Mouse (Mus musculus) G1E (cell line): Measurements from ENCODE around the gene Gm10053. TPM values are rescaled to one million over a fixed set of nuclear protein-coding genes. Genes with fewer than 3 reads are reported as not detected.

ENCODE experiments used
- ATAC-seq: 2 replicates; pipeline ENCODE4 v1.8.0; 2016; ENCODE audit warnings: mild to moderate bottlenecking; ENCODE audit not compliant: insufficient number of reproducible peaks, poor library complexity, low FRiP score, severe bottlenecking; ENCODE audit errors: extremely low read depth
- DNase-seq: peaks from one replicate; pipeline ENCODE4 v3.0.0; 2012; ENCODE audit warnings: low spot score
- H3K27me3 ChIP-seq: 2 replicates; pipeline ENCODE4 v1.6.1; 2012; ENCODE audit warnings: mild to moderate bottlenecking, low read length, inconsistent platforms; ENCODE audit not compliant: insufficient read depth
- H3K36me3 ChIP-seq: replicated peaks from 2 replicates; pipeline ENCODE3; 2012; ENCODE audit warnings: mild to moderate bottlenecking, inconsistent platforms
- H3K4me1 ChIP-seq: 2 replicates; pipeline ENCODE4 v1.6.1; 2012; ENCODE audit warnings: low read depth, low read length, inconsistent platforms, mixed read lengths; ENCODE audit not compliant: insufficient read depth
- H3K4me3 ChIP-seq: 2 replicates; pipeline ENCODE4 v1.5.1; 2012; ENCODE audit warnings: low read depth, mild to moderate bottlenecking, inconsistent platforms, low read length, moderate library complexity, mixed read lengths
- H3K9me3 ChIP-seq: replicated peaks from 2 replicates; pipeline ENCODE4 v1.6.1; 2012; ENCODE audit warnings: inconsistent platforms
- CTCF ChIP-seq: IDR thresholded peaks from 2 replicates; pipeline ENCODE4 v1.5.1; 2012; ENCODE audit warnings: low read depth, low read length, inconsistent platforms, mixed read lengths
- GATA1 ChIP-seq: IDR thresholded peaks from 2 replicates; pipeline ENCODE4 v1.6.1; 2012; ENCODE audit warnings: borderline replicate concordance, low read length, inconsistent platforms, mixed read lengths
- GATA2 ChIP-seq: IDR thresholded peaks from 2 replicates; pipeline ENCODE4 v1.6.1; 2012; ENCODE audit warnings: low read depth, low read length, inconsistent platforms, borderline replicate concordance
- POLR2AphosphoS5 ChIP-seq: IDR thresholded peaks from 2 replicates; pipeline ENCODE4 v1.6.1; 2012; ENCODE audit warnings: low read depth, low read length, inconsistent platforms; ENCODE audit not compliant: insufficient replicate concordance
- TAL1 ChIP-seq: conservative IDR thresholded peaks from 2 replicates; pipeline ENCODE4 v1.6.1; 2012; ENCODE audit warnings: low read depth, low read length, inconsistent platforms, mixed read lengths
- polyA plus RNA-seq: library from polyadenylated mRNA; stranded (reverse); fragments of >175 nt; gene quantifications from 2 replicates; pipeline ENCODE4 v1.2.3, GENCODE M21; 2012
- total RNA-seq, 2 experiments: library from RNA; stranded (forward) in 1 of 2; stranded (reverse) in 1 of 2; fragments of 200-1000 nt in 1 of 2; fragments of >200 nt in 1 of 2; fragmentation: Nextera tagmentation in 1 of 2; gene quantifications; 2 replicates each; pipeline ENCODE4 v1.2.3; 2014 to 2017

The Gm10053 gene
- total and polyA plus RNA-seq, 3 experiments: 0.11 to 156 (median 91.0) TPM

- Histone ChIP-seq H3K27me3 (0 out of 2 replicates have a peak, but pooled peaks cover 3% of the 10 kb centered on the region), H3K4me3 (no peak overlapping the region), H3K4me1 (no peaks in the 10 kb centered on the region), H3K9me3 (no peaks in the 10 kb centered on the region), H3K36me3 (no peaks in the 10 kb centered on the region)
- ATAC-seq: no peak
- TF ChIP-seq CTCF (peak; percentile 60), TAL1 (no peak)
- peak; percentile 25 for DNase-seq
Measured at GRCm38 (mm10) chr19:24885504-24885903, 10.0 kb downstream of the Gm10053 start.

- H3K4me1 ChIP-seq: no peaks in the 10 kb centered on the region
Measured at GRCm38 (mm10) chr19:24886888-24887287, 11.4 kb downstream of the Gm10053 start.

GRCm38 (mm10) chr19:24896536-24896935 lies 21.1 kb downstream of the Gm10053 start:
- Histone ChIP-seq H3K36me3 (no peaks in the 10 kb centered on the region), H3K27me3 (peaks cover 32% of the 10 kb centered on the region), H3K9me3 (peaks cover 8% of the 10 kb centered on the region), H3K4me1 (no peaks in the 10 kb centered on the region), H3K4me3 (no peak overlapping the region)
- DNase-seq: no peak
- no peak for TF ChIP-seq TAL1
- no peak for TF ChIP-seq GATA1
- no peak for TF ChIP-seq GATA2
- TF ChIP-seq POLR2AphosphoS5: no peak
- TF ChIP-seq CTCF: no peak
- ATAC-seq: no peak

More at GRCm38 (mm10) chr19:24886888-24887287, 11.4 kb downstream of the Gm10053 start:
- Histone ChIP-seq H3K36me3 (no peaks in the 10 kb centered on the region), H3K9me3 (no peaks in the 10 kb centered on the region), H3K4me3 (no peak overlapping the region), H3K27me3 (0 out of 2 replicates have a peak, but pooled peaks cover 3% of the 10 kb centered on the region)
- no peak for DNase-seq
- TF ChIP-seq TAL1 (no peak), GATA1 (no peak), POLR2AphosphoS5 (no peak), GATA2 (no peak), CTCF (no peak)
- no peak for ATAC-seq

- no peak overlapping the region for H3K4me3 ChIP-seq
- no peak for ATAC-seq
- no peaks in the 10 kb centered on the region for H3K36me3 ChIP-seq
- no peak for DNase-seq
- peaks cover 8% of the 10 kb centered on the region for H3K9me3 ChIP-seq
- H3K4me1 ChIP-seq: no peaks in the 10 kb centered on the region
- no peak for TF ChIP-seq TAL1
- no peak for TF ChIP-seq GATA1
- no peak for TF ChIP-seq GATA2
- TF ChIP-seq CTCF: no peak
- TF ChIP-seq POLR2AphosphoS5: no peak
- peaks cover 32% of the 10 kb centered on the region for H3K27me3 ChIP-seq
Measured at GRCm38 (mm10) chr19:24897006-24897895, 21.8 kb downstream of the Gm10053 start.

GRCm38 (mm10) chr19:24897896-24898736 lies 22.6 kb downstream of the Gm10053 start:
- peaks cover 32% of the 10 kb centered on the region for H3K27me3 ChIP-seq
- TF ChIP-seq TAL1: no peak

More at GRCm38 (mm10) chr19:24897896-24898736, 22.6 kb downstream of the Gm10053 start:
- DNase-seq: no peak
- Histone ChIP-seq H3K36me3 (no peaks in the 10 kb centered on the region), H3K4me1 (no peaks in the 10 kb centered on the region), H3K4me3 (no peak overlapping the region), H3K9me3 (peaks cover 8% of the 10 kb centered on the region)
- ATAC-seq: no peak
